In genomic region chr12:17621487-17621888, GRCm38 (mm10) we compare ENCODE assay signal across 11 mouse cellular contexts.
DNase-seq lines count a peak whose midpoint lies in the region; ATAC-seq lines count a peak whose summit lies in the region.
"Had no signal": no experiment of that assay in that cellular context is flagged by ENCODE, and none has a peak within 500 bp of the region (broad histone marks: within the 10 kb centered on the region; RNA-seq: fewer than 3 reads in every experiment).

No protein-coding gene starts in this region.

- no peaks in the 10 kb centered on the region for H3K36me3 ChIP-seq in forebrain, embryonic 13.5 days (ENCODE audit: poor library complexity, severe bottlenecking)
- no peaks in the 10 kb centered on the region for H3K36me3 ChIP-seq in kidney, embryonic 14.5 days (ENCODE audit: control insufficient read depth, insufficient read depth, low read length)
- H3K36me3 ChIP-seq: heart, embryonic 10.5 days had no signal

- H3K4me2 ChIP-seq in forebrain, embryonic 13.5 days, result 0 out of 2 replicates have a peak overlapping the region, but pooled peaks have one; percentile 7
- no peak overlapping the region for H3K4me2 ChIP-seq in kidney, embryonic 14.5 days (replicated peaks; ENCODE audit: low read depth, low read length)

- H3K4me1 ChIP-seq in forebrain, embryonic 13.5 days, result peaks cover 35% of the 10 kb centered on the region
- no peaks in the 10 kb centered on the region for H3K4me1 ChIP-seq in kidney, embryonic 14.5 days (ENCODE audit: control insufficient read depth, insufficient read depth, low read length)

- H3K9me3 ChIP-seq in forebrain, embryonic 13.5 days (replicated peaks), result no peaks in the 10 kb centered on the region
- no peaks in the 10 kb centered on the region for H3K9me3 ChIP-seq in kidney, embryonic 14.5 days (ENCODE audit: control insufficient read depth, low read length)
- H3K9me3 ChIP-seq: heart, embryonic 10.5 days had no signal

- no peak overlapping the region for H3K9ac ChIP-seq in forebrain, embryonic 13.5 days
- H3K9ac ChIP-seq in kidney, embryonic 14.5 days (ENCODE audit: low read depth, low read length), result no peak overlapping the region

- peak overlapping the region; percentile 54; the same call in 1 of the 2 replicates for H3K27ac ChIP-seq in forebrain, embryonic 13.5 days
- peak overlapping the region; percentile 51; the same call in 1 of the 2 replicates for H3K27ac ChIP-seq in kidney, embryonic 14.5 days (ENCODE audit: low read depth, low read length)
- H3K27ac ChIP-seq: heart, embryonic 10.5 days had no signal

- 6% methylated on average over 6 of the region's 6 CpGs for WGBS in forebrain, embryonic 13.5 days
- 32% methylated on average over 6 of the region's 6 CpGs for WGBS in kidney, embryonic 14.5 days

- H3K4me3 ChIP-seq in forebrain, embryonic 13.5 days, result no peak overlapping the region
- H3K4me3 ChIP-seq in kidney, embryonic 14.5 days (ENCODE audit: low read length), result no peak overlapping the region
- H3K4me3 ChIP-seq: heart, embryonic 10.5 days had no signal

- DNase-seq in left cerebral cortex, adult 11 months (ENCODE audit: low spot score), result peak; percentile 3
- no peak for DNase-seq in left cerebral cortex, postnatal 36 days (ENCODE audit: low spot score in 2 of 2)
- DNase-seq in retina, embryonic 14.5 days (ENCODE audit: low spot score), result peak; percentile 79
- no peak for DNase-seq in gastrocnemius, postnatal 36 days
- no peak for DNase-seq in heart, postnatal 10 days
- no peak for DNase-seq in right cerebral cortex, postnatal 25 days
- DNase-seq: B cell, adult 2 months; cerebellum, postnatal 10 days had no signal

- intact Hi-C loops in left cerebral cortex, postnatal 36 days (cut with DNase I), result no loop called here
- intact Hi-C loops in gastrocnemius, postnatal 36 days (cut with DNase I), result no loop called here
- intact Hi-C loops in heart, postnatal 10 days (cut with DNase I), result no loop called here

- peaks cover 30% of the 10 kb centered on the region for H3K27me3 ChIP-seq in forebrain, embryonic 13.5 days
- no peaks in the 10 kb centered on the region for H3K27me3 ChIP-seq in kidney, embryonic 14.5 days (ENCODE audit: control insufficient read depth, insufficient read depth, low read length)

- ATAC-seq in forebrain, embryonic 13.5 days, result peak; percentile 82
- ATAC-seq in kidney, embryonic 14.5 days (ENCODE audit: low FRiP score, low TSS enrichment), result peak; percentile 41; the same call in 1 of the 2 replicates

Comparison
In these comparisons a context has a peak if more than half of its experiments do, and no peak if none do; other contexts are left out.
1. DNase-seq: peak in left cerebral cortex, adult 11 months (single experiment) and retina, embryonic 14.5 days (single experiment); none in left cerebral cortex, postnatal 36 days (0 of 2), gastrocnemius, postnatal 36 days (0 of 2), heart, postnatal 10 days (0 of 2) and right cerebral cortex, postnatal 25 days (single experiment).